Mouse (Mus musculus): Measurements from ENCODE around the gene Minpp1. TPM values are rescaled to one million over a fixed set of nuclear protein-coding genes. Genes with fewer than 3 reads are reported as not detected.
"Not testable (repeated sequence)": the region's sequence is repeated elsewhere in the genome, so short reads cannot be mapped to it uniquely, and the experiment has no call there.

Minpp1 gene
- polyA plus RNA-seq, 1 experiment from 2014 or later = 61.7 TPM

GRCm38 (mm10) chr19:32481511-32481910 lies 4.1 kb upstream of the Minpp1 start:
- Histone ChIP-seq H3K27me3 (replicated peaks; ENCODE audit: control insufficient read depth, insufficient read depth, low read length) (no peaks in the 10 kb centered on the region), H3K4me3 (ENCODE audit: low read depth, low read length) (no peak overlapping the region), H3K27ac (replicated peaks; ENCODE audit: low read depth, low read length) (no peak overlapping the region), H3K36me3 (ENCODE audit: control insufficient read depth, insufficient read depth, low read length) (no peaks in the 10 kb centered on the region), H3K9ac (ENCODE audit: low read depth, low read length) (no peak overlapping the region), H3K4me1 (ENCODE audit: control insufficient read depth, insufficient read depth, low read length) (peaks cover 6% of the 10 kb centered on the region; the same call in 1 of the 2 replicates), H3K9me3 (ENCODE audit: control insufficient read depth, low read length) (no peaks in the 10 kb centered on the region), H3K4me2 (ENCODE audit: low read depth, low read length) (no peak overlapping the region)
- DNase-seq (ENCODE audit: low spot score) = no peak
- ATAC-seq (ENCODE audit: low read depth) = no peak
- 50% methylated on average over 4 of the region's 4 CpGs for WGBS

GRCm38 (mm10) chr19:32484941-32485660 lies 468 bp upstream of the Minpp1 start:
- Histone ChIP-seq H3K4me1 (ENCODE audit: control insufficient read depth, insufficient read depth, low read length) (peaks cover 18% of the 10 kb centered on the region), H3K4me3 (ENCODE audit: low read depth, low read length) (peak overlapping the region; percentile 81), H3K9ac (ENCODE audit: low read depth, low read length) (peak overlapping the region; percentile 79), H3K27ac (replicated peaks; ENCODE audit: low read depth, low read length) (peak overlapping the region; percentile 83; the same call in 1 of the 2 replicates), H3K36me3 (ENCODE audit: control insufficient read depth, insufficient read depth, low read length) (no peaks in the 10 kb centered on the region), H3K4me2 (ENCODE audit: low read depth, low read length) (peak overlapping the region; percentile 86), H3K9me3 (ENCODE audit: control insufficient read depth, low read length) (no peaks in the 10 kb centered on the region), H3K27me3 (replicated peaks; ENCODE audit: control insufficient read depth, insufficient read depth, low read length) (no peaks in the 10 kb centered on the region)
- ATAC-seq (ENCODE audit: low read depth) = 0 out of 2 replicates have a peak, but pooled peaks have one; percentile 2
- 17% methylated on average over 13 of the region's 13 CpGs for WGBS
- DNase-seq (ENCODE audit: low spot score) = peak; percentile 10

- H3K27ac ChIP-seq (replicated peaks; ENCODE audit: low read depth, low read length) = peak overlapping the region; percentile 83
- peak overlapping the region; percentile 86 for H3K4me2 ChIP-seq (ENCODE audit: low read depth, low read length)
- H3K9me3 ChIP-seq (ENCODE audit: control insufficient read depth, low read length); H3K27me3 ChIP-seq (replicated peaks; ENCODE audit: control insufficient read depth, insufficient read depth, low read length); H3K36me3 ChIP-seq (ENCODE audit: control insufficient read depth, insufficient read depth, low read length): not testable (repeated sequence)
- peak; percentile 77 for DNase-seq (ENCODE audit: low spot score)
- 0% methylated on average over 17 of the region's 47 CpGs for whole genome bisulfite sequencing
- H3K4me1 ChIP-seq (ENCODE audit: control insufficient read depth, insufficient read depth, low read length) = peaks cover 18% of the 10 kb centered on the region
- ATAC-seq (ENCODE audit: low read depth) = peak; percentile 90
- peak overlapping the region; percentile 81 for H3K4me3 ChIP-seq (ENCODE audit: low read depth, low read length)
- peak overlapping the region; percentile 79 for H3K9ac ChIP-seq (ENCODE audit: low read depth, low read length)
Observed at GRCm38 (mm10) chr19:32486106-32486724, 646 bp downstream of the Minpp1 start.

GRCm38 (mm10) chr19:32487595-32488255 lies 2.2 kb downstream of the Minpp1 start:
- WGBS = 83% methylated on average over 8 of the region's 8 CpGs
- no peaks in the 10 kb centered on the region for H3K27me3 ChIP-seq (replicated peaks; ENCODE audit: control insufficient read depth, insufficient read depth, low read length)
- peak overlapping the region; percentile 86 for H3K4me2 ChIP-seq (ENCODE audit: low read depth, low read length)
- DNase-seq (ENCODE audit: low spot score) (no peak), ATAC-seq (ENCODE audit: low read depth) (no peak)
- H3K27ac ChIP-seq (replicated peaks; ENCODE audit: low read depth, low read length) = no peak overlapping the region
- H3K9me3 ChIP-seq (ENCODE audit: control insufficient read depth, low read length) = no peaks in the 10 kb centered on the region
- peaks cover 9% of the 10 kb centered on the region for H3K36me3 ChIP-seq (ENCODE audit: control insufficient read depth, insufficient read depth, low read length)
- H3K4me1 ChIP-seq (ENCODE audit: control insufficient read depth, insufficient read depth, low read length) = peaks cover 18% of the 10 kb centered on the region
- H3K9ac ChIP-seq (ENCODE audit: low read depth, low read length) = peak overlapping the region; percentile 22; the same call in 1 of the 2 replicates
- peak overlapping the region; percentile 81; the same call in 1 of the 2 replicates for H3K4me3 ChIP-seq (ENCODE audit: low read depth, low read length)

GRCm38 (mm10) chr19:32489166-32489895 lies 3.8 kb downstream of the Minpp1 start:
- 91% methylated on average over 12 of the region's 12 CpGs for WGBS
- no peak overlapping the region for H3K27ac ChIP-seq (replicated peaks; ENCODE audit: low read depth, low read length)
- peaks cover 18% of the 10 kb centered on the region for H3K4me1 ChIP-seq (ENCODE audit: control insufficient read depth, insufficient read depth, low read length)
- no peaks in the 10 kb centered on the region for H3K27me3 ChIP-seq (replicated peaks; ENCODE audit: control insufficient read depth, insufficient read depth, low read length)
- H3K4me2 ChIP-seq (ENCODE audit: low read depth, low read length) = no peak overlapping the region
- DNase-seq (ENCODE audit: low spot score) = no peak
- peaks cover 19% of the 10 kb centered on the region for H3K36me3 ChIP-seq (ENCODE audit: control insufficient read depth, insufficient read depth, low read length)
- no peak for ATAC-seq (ENCODE audit: low read depth)
- no peak overlapping the region for H3K9ac ChIP-seq (ENCODE audit: low read depth, low read length)
- H3K4me3 ChIP-seq (ENCODE audit: low read depth, low read length) = no peak overlapping the region
- H3K9me3 ChIP-seq (ENCODE audit: control insufficient read depth, low read length) = no peaks in the 10 kb centered on the region

GRCm38 (mm10) chr19:32490976-32491375 lies 5.4 kb downstream of the Minpp1 start:
- H3K4me1 ChIP-seq (ENCODE audit: control insufficient read depth, insufficient read depth, low read length) = peaks cover 12% of the 10 kb centered on the region
- H3K9me3 ChIP-seq (ENCODE audit: control insufficient read depth, low read length) = no peaks in the 10 kb centered on the region
- ATAC-seq (ENCODE audit: low read depth) (no peak), DNase-seq (ENCODE audit: low spot score) (no peak)
- no peak overlapping the region for H3K4me3 ChIP-seq (ENCODE audit: low read depth, low read length)
- H3K27ac ChIP-seq (replicated peaks; ENCODE audit: low read depth, low read length) = no peak overlapping the region
- H3K27me3 ChIP-seq (replicated peaks; ENCODE audit: control insufficient read depth, insufficient read depth, low read length) = no peaks in the 10 kb centered on the region
- H3K9ac ChIP-seq (ENCODE audit: low read depth, low read length) = no peak overlapping the region
- WGBS = 89% methylated on average over 2 of the region's 2 CpGs
- H3K4me2 ChIP-seq (ENCODE audit: low read depth, low read length) = no peak overlapping the region
- peaks cover 33% of the 10 kb centered on the region for H3K36me3 ChIP-seq (ENCODE audit: control insufficient read depth, insufficient read depth, low read length)

GRCm38 (mm10) chr19:32492339-32492738 lies 6.8 kb downstream of the Minpp1 start:
- WGBS = 91% methylated on average over 3 of the region's 3 CpGs
- Histone ChIP-seq H3K9ac (ENCODE audit: low read depth, low read length) (no peak overlapping the region), H3K36me3 (ENCODE audit: control insufficient read depth, insufficient read depth, low read length) (peaks cover 41% of the 10 kb centered on the region), H3K4me3 (ENCODE audit: low read depth, low read length) (no peak overlapping the region), H3K9me3 (ENCODE audit: control insufficient read depth, low read length) (no peaks in the 10 kb centered on the region), H3K4me1 (ENCODE audit: control insufficient read depth, insufficient read depth, low read length) (peaks cover 5% of the 10 kb centered on the region), H3K4me2 (ENCODE audit: low read depth, low read length) (no peak overlapping the region), H3K27me3 (replicated peaks; ENCODE audit: control insufficient read depth, insufficient read depth, low read length) (no peaks in the 10 kb centered on the region), H3K27ac (replicated peaks; ENCODE audit: low read depth, low read length) (no peak overlapping the region)
- ATAC-seq (ENCODE audit: low read depth) (no peak), DNase-seq (ENCODE audit: low spot score) (no peak)

GRCm38 (mm10) chr19:32492981-32493380 lies 7.4 kb downstream of the Minpp1 start:
- Histone ChIP-seq H3K4me3 (ENCODE audit: low read depth, low read length) (no peak overlapping the region), H3K27ac (replicated peaks; ENCODE audit: low read depth, low read length) (no peak overlapping the region), H3K4me2 (ENCODE audit: low read depth, low read length) (no peak overlapping the region), H3K27me3 (replicated peaks; ENCODE audit: control insufficient read depth, insufficient read depth, low read length) (no peaks in the 10 kb centered on the region), H3K9me3 (ENCODE audit: control insufficient read depth, low read length) (no peaks in the 10 kb centered on the region), H3K4me1 (ENCODE audit: control insufficient read depth, insufficient read depth, low read length) (no peaks in the 10 kb centered on the region; the same call in 1 of the 2 replicates), H3K36me3 (ENCODE audit: control insufficient read depth, insufficient read depth, low read length) (peaks cover 43% of the 10 kb centered on the region), H3K9ac (ENCODE audit: low read depth, low read length) (no peak overlapping the region)
- 91% methylated on average over 5 of the region's 5 CpGs for WGBS
- DNase-seq (ENCODE audit: low spot score) (no peak), ATAC-seq (ENCODE audit: low read depth) (no peak)
